Mouse (Mus musculus): ENCODE results near the gene Ube2h. TPM values are rescaled to one million over a fixed set of nuclear protein-coding genes. Genes with fewer than 3 reads are reported as not detected.

Ube2h gene
- polyA plus RNA-seq, 1 experiment = 69.9 TPM

GRCm38 (mm10) chr6:30167192-30167591, 137.1 kb downstream of the Ube2h start:
- Histone ChIP-seq H3K27ac (ENCODE audit: control insufficient read depth, insufficient read depth, low read length) (no peak overlapping the region), H3K27me3 (ENCODE audit: control insufficient read depth, insufficient read depth, low read length) (peaks cover 3% of the 10 kb centered on the region; the same call in 1 of the 2 replicates), H3K4me3 (ENCODE audit: control insufficient read depth, insufficient read depth, low read length) (no peak overlapping the region), H3K36me3 (ENCODE audit: control insufficient read depth, insufficient read depth, low read length) (no peaks in the 10 kb centered on the region), H3K4me1 (replicated peaks; ENCODE audit: control insufficient read depth, insufficient read depth, low read length) (no peaks in the 10 kb centered on the region)
- DNase-seq = no peak
- TF ChIP-seq CTCF (IDR thresholded peaks at IDR 0.05; ENCODE audit: borderline replicate concordance, control insufficient read depth, extremely low read depth, insufficient read depth, low read length, poor library complexity) (no peak), POLR2A (IDR thresholded peaks at IDR 0.05; ENCODE audit: control insufficient read depth, extremely low read depth, insufficient read depth, low read length, poor library complexity) (no peak)
- WGBS = 90% methylated on average over 11 of the region's 11 CpGs

- no peak overlapping the region for H3K4me3 ChIP-seq (ENCODE audit: control insufficient read depth, insufficient read depth, low read length)
- H3K36me3 ChIP-seq (ENCODE audit: control insufficient read depth, insufficient read depth, low read length) = no peaks in the 10 kb centered on the region
- H3K27ac ChIP-seq (ENCODE audit: control insufficient read depth, insufficient read depth, low read length) = no peak overlapping the region
- no peaks in the 10 kb centered on the region; the same call in 1 of the 2 replicates for H3K27me3 ChIP-seq (ENCODE audit: control insufficient read depth, insufficient read depth, low read length)
- no peak for TF ChIP-seq CTCF (IDR thresholded peaks at IDR 0.05; ENCODE audit: borderline replicate concordance, control insufficient read depth, extremely low read depth, insufficient read depth, low read length, poor library complexity)
- no peak for TF ChIP-seq POLR2A (IDR thresholded peaks at IDR 0.05; ENCODE audit: control insufficient read depth, extremely low read depth, insufficient read depth, low read length, poor library complexity)
- WGBS = 30% methylated on average over 3 of the region's 3 CpGs
- H3K4me1 ChIP-seq (replicated peaks; ENCODE audit: control insufficient read depth, insufficient read depth, low read length) = no peaks in the 10 kb centered on the region
- DNase-seq = no peak
These were observed 138.0 kb downstream of the Ube2h start for GRCm38 (mm10) chr6:30166349-30166748.

- 61% methylated on average over 7 of the region's 7 CpGs for WGBS
- no peak for DNase-seq
These were observed 142.2 kb downstream of the Ube2h start for GRCm38 (mm10) chr6:30162091-30162490.

GRCm38 (mm10) chr6:30161618-30162017, 142.7 kb downstream of the Ube2h start:
- no peak for DNase-seq
- no peak for TF ChIP-seq POLR2A (IDR thresholded peaks at IDR 0.05; ENCODE audit: control insufficient read depth, extremely low read depth, insufficient read depth, low read length, poor library complexity)
- H3K27ac ChIP-seq (ENCODE audit: control insufficient read depth, insufficient read depth, low read length) = no peak overlapping the region
- no peaks in the 10 kb centered on the region for H3K4me1 ChIP-seq (replicated peaks; ENCODE audit: control insufficient read depth, insufficient read depth, low read length)
- no peaks in the 10 kb centered on the region for H3K27me3 ChIP-seq (ENCODE audit: control insufficient read depth, insufficient read depth, low read length)
- WGBS = 85% methylated on average over 2 of the region's 2 CpGs
- H3K4me3 ChIP-seq (ENCODE audit: control insufficient read depth, insufficient read depth, low read length) = no peak overlapping the region
- H3K36me3 ChIP-seq (ENCODE audit: control insufficient read depth, insufficient read depth, low read length) = no peaks in the 10 kb centered on the region

More at GRCm38 (mm10) chr6:30162091-30162490, 142.2 kb downstream of the Ube2h start:
- TF ChIP-seq POLR2A (IDR thresholded peaks at IDR 0.05; ENCODE audit: control insufficient read depth, extremely low read depth, insufficient read depth, low read length, poor library complexity) (no peak), CTCF (IDR thresholded peaks at IDR 0.05; ENCODE audit: borderline replicate concordance, control insufficient read depth, extremely low read depth, insufficient read depth, low read length, poor library complexity) (no peak)
- H3K27ac ChIP-seq (ENCODE audit: control insufficient read depth, insufficient read depth, low read length) = no peak overlapping the region
- no peaks in the 10 kb centered on the region for H3K4me1 ChIP-seq (replicated peaks; ENCODE audit: control insufficient read depth, insufficient read depth, low read length)
- no peaks in the 10 kb centered on the region for H3K27me3 ChIP-seq (ENCODE audit: control insufficient read depth, insufficient read depth, low read length)
- no peaks in the 10 kb centered on the region for H3K36me3 ChIP-seq (ENCODE audit: control insufficient read depth, insufficient read depth, low read length)
- H3K4me3 ChIP-seq (ENCODE audit: control insufficient read depth, insufficient read depth, low read length) = no peak overlapping the region

Other genes with a start within 250 kb of the Ube2h start
- 24.2 and 27.3 TPM in 2 replicates for gene Zc3hc1, start 86.5 kb upstream of the Ube2h start, polyA plus RNA-seq (2012; rRNA removed)
- gene Klhdc10, start 97.3 kb upstream of the Ube2h start, polyA plus RNA-seq (2012; rRNA removed) = 25.5 and 29.7 TPM in 2 replicates
- gene Tmem209, start 205.2 kb upstream of the Ube2h start, polyA plus RNA-seq (2012; rRNA removed) = 79.5 and 80.2 TPM in 2 replicates
- gene Ssmem1, start 205.3 kb upstream of the Ube2h start, polyA plus RNA-seq (2012; rRNA removed) = not detected in 2 replicates
- not detected in 2 replicates for gene Cpa2, start 237.0 kb upstream of the Ube2h start, polyA plus RNA-seq (2012; rRNA removed)

All from thymus, adult 2 months (tissue).